Mouse (Mus musculus): Measurements from ENCODE around the gene Psmd11. TPM values are rescaled to one million over a fixed set of nuclear protein-coding genes. Genes with fewer than 3 reads are reported as not detected.

The Psmd11 gene
- polyA plus RNA-seq, 1 experiment from 2014 or later = 333 TPM

DNA sequence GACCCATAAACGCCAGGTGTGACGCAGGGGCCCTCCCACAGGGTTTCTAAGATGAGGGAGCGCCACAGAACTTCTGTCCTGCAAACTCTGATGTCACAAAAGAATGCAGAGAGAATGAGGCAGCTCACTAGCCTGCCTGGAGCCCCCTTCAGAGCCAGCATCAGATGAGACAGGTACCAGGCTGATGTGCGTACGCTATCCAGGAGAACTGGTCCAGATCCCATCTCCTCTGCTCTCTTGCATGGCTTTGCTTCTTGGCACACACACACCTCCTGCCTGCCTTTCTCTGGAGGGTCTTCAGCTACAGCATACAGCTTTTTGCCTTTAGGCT, 80.7 kb downstream of the Psmd11 start:
- 65% methylated on average over 5 of the region's 5 CpGs for WGBS
- no peak for ATAC-seq (ENCODE audit: insufficient number of reproducible peaks, insufficient read depth, low FRiP score, low TSS enrichment)
- Histone ChIP-seq H3K9me3 (no peaks in the 10 kb centered on the region), H3K27ac (no peak overlapping the region; the same call in 1 of the 2 replicates), H3K27me3 (no peaks in the 10 kb centered on the region), H3K36me3 (no peaks in the 10 kb centered on the region), H3K4me1 (peaks cover 26% of the 10 kb centered on the region), H3K4me2 (replicated peaks) (no peak overlapping the region), H3K4me3 (no peak overlapping the region), H3K9ac (no peak overlapping the region)

GRCm38 (mm10) chr11:80510124-80510523, 81.7 kb downstream of the Psmd11 start:
- no peak overlapping the region for H3K4me2 ChIP-seq (replicated peaks)

DNA sequence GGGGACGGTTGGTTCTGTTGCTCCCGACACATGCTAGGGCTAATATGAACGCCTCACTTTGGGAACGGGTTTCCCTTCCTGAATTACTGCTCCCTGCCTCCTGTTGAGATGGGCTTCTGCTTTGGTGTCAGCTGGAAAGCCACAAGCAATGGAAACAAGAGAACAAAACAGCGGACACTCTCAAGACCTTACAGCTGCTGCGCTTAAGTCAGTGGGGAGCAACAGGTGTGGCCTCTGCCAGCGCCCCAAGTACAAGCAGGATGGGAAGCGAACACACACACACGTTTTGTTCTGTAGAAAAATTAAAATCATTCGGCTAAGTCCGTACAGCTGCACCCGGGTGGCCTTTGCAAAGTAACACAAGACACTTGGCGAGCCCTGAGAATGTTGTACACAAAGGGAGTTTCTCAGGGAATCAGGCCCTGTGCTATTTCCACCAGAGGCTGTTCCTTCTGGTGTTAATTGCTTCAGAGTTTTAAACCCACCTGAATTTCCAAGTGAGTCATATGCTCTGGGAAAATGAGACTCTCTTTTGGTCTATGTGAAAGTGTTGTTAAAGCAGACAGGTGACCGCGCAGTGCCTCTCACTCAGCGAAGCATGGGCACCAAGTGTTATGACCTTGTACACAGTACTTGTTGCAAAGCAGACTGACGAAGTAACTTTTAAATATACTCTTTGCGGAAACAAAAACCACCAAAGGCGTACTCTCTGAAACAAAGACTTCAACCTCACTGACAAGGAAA, 84.1 kb downstream of the Psmd11 start:
- H3K4me1 ChIP-seq = 0 out of 2 replicates have a peak, but pooled peaks cover 20% of the 10 kb centered on the region
- no peak overlapping the region for H3K4me3 ChIP-seq
- H3K9ac ChIP-seq = no peak overlapping the region
- ATAC-seq (ENCODE audit: insufficient number of reproducible peaks, insufficient read depth, low FRiP score, low TSS enrichment) = no peak
- no peaks in the 10 kb centered on the region for H3K36me3 ChIP-seq
- H3K9me3 ChIP-seq = no peaks in the 10 kb centered on the region
- H3K4me2 ChIP-seq (replicated peaks) = no peak overlapping the region
- H3K27me3 ChIP-seq = no peaks in the 10 kb centered on the region
- H3K27ac ChIP-seq = no peak overlapping the region
- WGBS = 68% methylated on average over 19 of the region's 19 CpGs

More at GRCm38 (mm10) chr11:80510124-80510523, 81.7 kb downstream of the Psmd11 start:
- no peak for ATAC-seq (ENCODE audit: insufficient number of reproducible peaks, insufficient read depth, low FRiP score, low TSS enrichment)
- H3K36me3 ChIP-seq = no peaks in the 10 kb centered on the region
- H3K9me3 ChIP-seq = no peaks in the 10 kb centered on the region
- H3K4me1 ChIP-seq = peaks cover 18% of the 10 kb centered on the region
- H3K27ac ChIP-seq = no peak overlapping the region
- no peak overlapping the region for H3K9ac ChIP-seq
- no peaks in the 10 kb centered on the region for H3K27me3 ChIP-seq
- 87% methylated on average over 10 of the region's 10 CpGs for WGBS
- no peak overlapping the region for H3K4me3 ChIP-seq

DNA sequence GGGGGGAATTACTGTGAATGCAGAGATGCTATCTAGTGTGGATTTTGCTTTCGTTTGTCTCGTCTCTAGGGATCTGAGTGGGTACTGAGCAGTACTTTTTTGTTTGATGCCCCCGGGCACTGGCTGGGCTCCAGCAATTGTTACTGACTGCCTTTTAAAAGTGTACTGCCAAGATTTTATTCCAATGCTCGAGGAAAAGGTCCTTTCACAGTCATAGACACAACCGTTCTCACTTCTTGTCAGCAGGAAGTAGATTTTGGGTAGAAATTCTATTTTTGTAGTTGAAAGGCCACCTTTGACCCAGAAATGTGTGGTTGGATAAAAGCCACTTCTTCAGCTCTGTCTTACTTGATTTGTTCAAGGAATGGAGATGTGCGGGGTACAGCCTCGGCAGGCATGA, 85.4 kb downstream of the Psmd11 start:
- Histone ChIP-seq H3K9me3 (no peaks in the 10 kb centered on the region), H3K4me3 (no peak overlapping the region), H3K9ac (no peak overlapping the region), H3K4me2 (replicated peaks) (no peak overlapping the region), H3K27me3 (no peaks in the 10 kb centered on the region), H3K36me3 (no peaks in the 10 kb centered on the region), H3K4me1 (peaks cover 23% of the 10 kb centered on the region), H3K27ac (no peak overlapping the region)
- 37% methylated on average over 7 of the region's 7 CpGs for WGBS
- ATAC-seq (ENCODE audit: insufficient number of reproducible peaks, insufficient read depth, low FRiP score, low TSS enrichment) = no peak

DNA sequence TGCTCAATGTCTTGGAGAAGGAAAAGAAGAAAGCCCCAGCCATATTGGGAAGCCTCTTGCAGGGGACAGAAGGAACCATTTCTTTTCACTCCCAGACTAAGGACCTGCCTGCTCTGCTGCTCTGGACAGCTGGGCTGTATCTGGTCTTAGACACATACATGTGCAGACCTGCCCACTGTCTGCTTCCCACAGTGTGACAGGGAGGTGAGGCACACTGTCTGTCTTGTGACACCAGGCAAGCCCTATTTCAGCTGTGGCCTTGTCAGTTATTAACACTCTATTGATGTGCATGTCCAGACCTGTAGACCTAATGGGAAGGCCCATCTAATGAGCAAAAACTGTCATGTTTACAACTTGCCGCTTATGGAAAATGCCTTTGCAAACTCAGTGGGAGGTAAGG, 86.9 kb downstream of the Psmd11 start:
- Histone ChIP-seq H3K27ac (peak overlapping the region; percentile 13; the same call in 1 of the 2 replicates), H3K4me1 (peaks cover 22% of the 10 kb centered on the region), H3K4me2 (replicated peaks) (no peak overlapping the region), H3K4me3 (no peak overlapping the region), H3K9ac (no peak overlapping the region), H3K9me3 (no peaks in the 10 kb centered on the region), H3K36me3 (no peaks in the 10 kb centered on the region), H3K27me3 (no peaks in the 10 kb centered on the region)
- 63% methylated on average over 1 of the region's 1 CpGs for WGBS
- no peak; the same call in 1 of the 2 replicates for ATAC-seq (ENCODE audit: insufficient number of reproducible peaks, insufficient read depth, low FRiP score, low TSS enrichment)

GRCm38 (mm10) chr11:80515895-80516294, 87.5 kb downstream of the Psmd11 start:
- no peaks in the 10 kb centered on the region for H3K36me3 ChIP-seq
- 76% methylated on average over 8 of the region's 8 CpGs for WGBS
- H3K4me2 ChIP-seq (replicated peaks) = no peak overlapping the region
- H3K9ac ChIP-seq = no peak overlapping the region
- no peak overlapping the region for H3K27ac ChIP-seq
- H3K4me1 ChIP-seq = peaks cover 22% of the 10 kb centered on the region
- no peak overlapping the region for H3K4me3 ChIP-seq
- H3K27me3 ChIP-seq = no peaks in the 10 kb centered on the region
- no peak for ATAC-seq (ENCODE audit: insufficient number of reproducible peaks, insufficient read depth, low FRiP score, low TSS enrichment)
- no peaks in the 10 kb centered on the region for H3K9me3 ChIP-seq

- WGBS = 38% methylated on average over 9 of the region's 9 CpGs
- Histone ChIP-seq H3K27me3 (no peaks in the 10 kb centered on the region), H3K4me2 (replicated peaks) (no peak overlapping the region), H3K36me3 (no peaks in the 10 kb centered on the region), H3K4me1 (peaks cover 19% of the 10 kb centered on the region), H3K9ac (no peak overlapping the region), H3K9me3 (no peaks in the 10 kb centered on the region), H3K27ac (no peak overlapping the region), H3K4me3 (no peak overlapping the region)
- 0 out of 2 replicates have a peak, but pooled peaks have one; percentile 68 for ATAC-seq (ENCODE audit: insufficient number of reproducible peaks, insufficient read depth, low FRiP score, low TSS enrichment)
Observed at GRCm38 (mm10) chr11:80518421-80519367, 90.3 kb downstream of the Psmd11 start.

DNA sequence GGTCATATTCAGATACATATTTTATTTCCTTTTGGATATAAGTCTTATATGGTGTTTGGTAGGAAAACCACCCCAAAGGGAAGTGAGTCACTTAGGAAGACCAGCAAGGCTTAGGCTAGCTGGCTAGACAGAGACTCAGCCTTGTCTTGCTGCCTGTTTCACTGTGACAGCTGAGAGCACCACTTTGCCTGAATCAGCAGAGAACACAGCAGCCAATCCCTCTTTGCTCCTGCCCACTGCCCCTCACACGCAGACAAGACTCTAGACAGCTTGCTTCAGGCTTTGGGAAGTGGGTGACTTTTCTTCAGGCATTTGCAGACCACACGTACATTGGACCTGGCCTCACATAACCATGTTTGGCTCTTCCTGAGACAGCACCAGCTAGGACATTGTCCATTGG, 92.7 kb downstream of the Psmd11 start:
- Histone ChIP-seq H3K4me2 (replicated peaks) (no peak overlapping the region), H3K9ac (no peak overlapping the region), H3K9me3 (no peaks in the 10 kb centered on the region), H3K27me3 (no peaks in the 10 kb centered on the region), H3K36me3 (no peaks in the 10 kb centered on the region), H3K4me3 (no peak overlapping the region), H3K27ac (no peak overlapping the region), H3K4me1 (peaks cover 11% of the 10 kb centered on the region)
- ATAC-seq (ENCODE audit: insufficient number of reproducible peaks, insufficient read depth, low FRiP score, low TSS enrichment) = no peak
- 67% methylated on average over 2 of the region's 2 CpGs for WGBS

Other genes with a start within 250 kb of the Psmd11 start
- 7.5 and 8.0 TPM in 2 replicates for gene Rnf135, start 244.8 kb upstream of the Psmd11 start, polyA plus RNA-seq (2016; fragmentation: Nextera tagmentation; extraction: Ambion mirVana)
- gene Rhot1, start 219.6 kb upstream of the Psmd11 start, polyA plus RNA-seq (2016; fragmentation: Nextera tagmentation; extraction: Ambion mirVana) = 64.6 and 65.4 TPM in 2 replicates
- 6.4 and 7.0 TPM in 2 replicates for gene Rhbdl3, start 127.7 kb upstream of the Psmd11 start, polyA plus RNA-seq (2016; fragmentation: Nextera tagmentation; extraction: Ambion mirVana)
- 23.9 and 27.5 TPM in 2 replicates for gene 5730455P16Rik, start 50.6 kb upstream of the Psmd11 start, polyA plus RNA-seq (2016; fragmentation: Nextera tagmentation; extraction: Ambion mirVana)
- 264 and 274 TPM in 2 replicates for gene Zfp207, start 45.3 kb upstream of the Psmd11 start, polyA plus RNA-seq (2016; fragmentation: Nextera tagmentation; extraction: Ambion mirVana)
- 9.4 TPM in 2 replicates for gene Cdk5r1, start 48.4 kb downstream of the Psmd11 start, polyA plus RNA-seq (2016; fragmentation: Nextera tagmentation; extraction: Ambion mirVana)

Measured in embryonic facial prominence, embryonic 12.5 days (tissue).